Mouse (Mus musculus) frontal cortex, postnatal 36 days (tissue): ENCODE results near the gene Kctd13.

Experiments used
- DNase-seq, 2 experiments: peaks; one replicate each; pipeline ENCODE4 v3.0.0; 2022; ENCODE audit warnings: low spot score in 2 of 2

Kctd13 gene

GRCm38 (mm10) chr7:126982054-126982453, 53.4 kb downstream of the Kctd13 start:
- no peak for DNase-seq

GRCm38 (mm10) chr7:126983113-126983512, 54.4 kb downstream of the Kctd13 start:
- no peak for DNase-seq

- peak; percentile 59 to 62 for DNase-seq
Measured at GRCm38 (mm10) chr7:126984667-126985444, 56.2 kb downstream of the Kctd13 start.

- peak; percentile 45 to 46 for DNase-seq
Measured at GRCm38 (mm10) chr7:126986319-126986718, 57.6 kb downstream of the Kctd13 start.

GRCm38 (mm10) chr7:126988816-126989215, 60.1 kb downstream of the Kctd13 start:
- DNase-seq = no peak
